Mouse (Mus musculus): ENCODE measurements around the gene Sbno2. TPM values are rescaled to one million over a fixed set of nuclear protein-coding genes. Genes with fewer than 3 reads are reported as not detected.
A peak's percentile ranks its signal among the peaks of the same experiment; 100 is the strongest.

Gene Sbno2
- polyA plus RNA-seq (2015; fragmentation: Nextera tagmentation; extraction: Ambion mirVana), result 18.3 and 19.7 TPM in 2 replicates

- DNase-seq (ENCODE audit: low spot score), result no peak
Observed at GRCm38 (mm10) chr10:80105460-80105859, at the start of gene Sbno2. Gene Sbno2, minus strand, starts transcription at chr10:80105571.

GRCm38 (mm10) chr10:80154384-80154783 is 49.0 kb upstream of the Sbno2 start:
- no peak for DNase-seq (ENCODE audit: low spot score)

- DNase-seq (ENCODE audit: low spot score), result no peak
Observed at GRCm38 (mm10) chr10:80153713-80154112, 48.3 kb upstream of the Sbno2 start.

- DNase-seq (ENCODE audit: low spot score), result no peak
Observed at GRCm38 (mm10) chr10:80152873-80153260, 47.5 kb upstream of the Sbno2 start.

GRCm38 (mm10) chr10:80152071-80152872 is 46.9 kb upstream of the Sbno2 start:
- no peak for DNase-seq (ENCODE audit: low spot score)

- no peak for DNase-seq (ENCODE audit: low spot score)
Observed at GRCm38 (mm10) chr10:80151211-80152034, 46.1 kb upstream of the Sbno2 start.

- DNase-seq (ENCODE audit: low spot score), result peak; percentile 88
Observed at GRCm38 (mm10) chr10:80150226-80151210, 45.1 kb upstream of the Sbno2 start.

- DNase-seq (ENCODE audit: low spot score), result peak; percentile 99
Observed at GRCm38 (mm10) chr10:80149291-80150225, 44.2 kb upstream of the Sbno2 start.

GRCm38 (mm10) chr10:80148610-80149290 is 43.4 kb upstream of the Sbno2 start:
- DNase-seq (ENCODE audit: low spot score), result peak; percentile 92

- DNase-seq (ENCODE audit: low spot score), result peak; percentile 67
Observed at GRCm38 (mm10) chr10:80147719-80148601, 42.6 kb upstream of the Sbno2 start, which contains the start of gene Midn. Gene Midn, plus strand, starts transcription at chr10:80148272.

- DNase-seq (ENCODE audit: low spot score), result no peak
Observed at GRCm38 (mm10) chr10:80147146-80147718, 41.9 kb upstream of the Sbno2 start.

- no peak for DNase-seq (ENCODE audit: low spot score)
Observed at GRCm38 (mm10) chr10:80146568-80147011, 41.2 kb upstream of the Sbno2 start.

- DNase-seq (ENCODE audit: low spot score), result no peak
Observed at GRCm38 (mm10) chr10:80145896-80146295, 40.5 kb upstream of the Sbno2 start.

- DNase-seq (ENCODE audit: low spot score), result peak; percentile 61
Observed at GRCm38 (mm10) chr10:80144864-80145838, 39.8 kb upstream of the Sbno2 start.

GRCm38 (mm10) chr10:80144159-80144558 is 38.8 kb upstream of the Sbno2 start:
- no peak for DNase-seq (ENCODE audit: low spot score)

- DNase-seq (ENCODE audit: low spot score), result no peak
Observed at GRCm38 (mm10) chr10:80143664-80144063, 38.3 kb upstream of the Sbno2 start.

- no peak for DNase-seq (ENCODE audit: low spot score)
Observed at GRCm38 (mm10) chr10:80142530-80142925, 37.2 kb upstream of the Sbno2 start.

Data from thymus, postnatal 0 days (tissue).